Mouse (Mus musculus): Measurements from ENCODE around the gene Mrc2. TPM values are rescaled to one million over a fixed set of nuclear protein-coding genes. Genes with fewer than 3 reads are reported as not detected.
A peak's percentile ranks its signal among the peaks of the same experiment; 100 is the strongest.

Mrc2 gene
- polyA plus RNA-seq, 1 experiment from 2014 or later, result 5.3 TPM

- peaks cover 78% of the 10 kb centered on the region for H3K36me3 ChIP-seq
- WGBS, result 85% methylated on average over 12 of the region's 12 CpGs
- H3K9me3 ChIP-seq, result no peaks in the 10 kb centered on the region
- no peak overlapping the region for H3K27ac ChIP-seq
- H3K4me3 ChIP-seq (replicated peaks), result no peak overlapping the region
- no peak overlapping the region for H3K9ac ChIP-seq (replicated peaks)
- no peak for ATAC-seq
- H3K4me1 ChIP-seq (replicated peaks), result no peaks in the 10 kb centered on the region
- no peaks in the 10 kb centered on the region for H3K27me3 ChIP-seq
- no peak overlapping the region for H3K4me2 ChIP-seq (replicated peaks)
These were observed 10.5 kb upstream of the Mrc2 start for GRCm38 (mm10) chr11:105281763-105282459.

- ATAC-seq, result no peak
- no peaks in the 10 kb centered on the region for H3K27me3 ChIP-seq
- 75% methylated on average over 2 of the region's 2 CpGs for WGBS
- H3K4me2 ChIP-seq (replicated peaks), result no peak overlapping the region
- no peaks in the 10 kb centered on the region for H3K9me3 ChIP-seq
- H3K27ac ChIP-seq, result no peak overlapping the region
- peaks cover 78% of the 10 kb centered on the region for H3K36me3 ChIP-seq
- H3K4me3 ChIP-seq (replicated peaks), result no peak overlapping the region
- H3K4me1 ChIP-seq (replicated peaks), result no peaks in the 10 kb centered on the region
- no peak overlapping the region for H3K9ac ChIP-seq (replicated peaks)
These were observed 10.0 kb upstream of the Mrc2 start for GRCm38 (mm10) chr11:105282460-105282859.

DNA sequence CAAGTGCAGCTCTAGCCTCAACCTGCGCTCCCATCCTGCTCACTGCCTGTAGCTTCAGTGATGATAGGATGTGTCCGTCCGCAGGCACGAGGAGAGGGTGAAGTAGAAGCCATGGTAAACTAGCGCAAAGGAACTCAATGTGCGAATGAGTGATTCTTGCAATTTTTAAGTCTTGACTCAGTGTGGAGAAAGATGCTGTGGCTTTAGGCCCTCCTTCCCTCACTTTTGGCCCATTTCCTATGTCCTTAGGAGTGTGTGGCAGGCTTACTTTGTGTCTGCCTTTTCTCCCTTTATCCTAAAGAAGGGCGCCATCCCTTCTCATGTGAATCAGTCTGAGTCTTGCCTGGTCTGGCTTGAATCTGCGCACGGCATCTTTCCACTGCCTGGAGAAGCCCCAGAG is 9.4 kb upstream of the Mrc2 start:
- no peak overlapping the region for H3K27ac ChIP-seq
- H3K9me3 ChIP-seq, result no peaks in the 10 kb centered on the region
- ATAC-seq, result no peak
- no peaks in the 10 kb centered on the region for H3K27me3 ChIP-seq
- H3K4me3 ChIP-seq (replicated peaks), result no peak overlapping the region
- H3K9ac ChIP-seq (replicated peaks), result no peak overlapping the region
- no peaks in the 10 kb centered on the region for H3K4me1 ChIP-seq (replicated peaks)
- H3K4me2 ChIP-seq (replicated peaks), result no peak overlapping the region
- 91% methylated on average over 9 of the region's 9 CpGs for WGBS
- H3K36me3 ChIP-seq, result peaks cover 79% of the 10 kb centered on the region

DNA sequence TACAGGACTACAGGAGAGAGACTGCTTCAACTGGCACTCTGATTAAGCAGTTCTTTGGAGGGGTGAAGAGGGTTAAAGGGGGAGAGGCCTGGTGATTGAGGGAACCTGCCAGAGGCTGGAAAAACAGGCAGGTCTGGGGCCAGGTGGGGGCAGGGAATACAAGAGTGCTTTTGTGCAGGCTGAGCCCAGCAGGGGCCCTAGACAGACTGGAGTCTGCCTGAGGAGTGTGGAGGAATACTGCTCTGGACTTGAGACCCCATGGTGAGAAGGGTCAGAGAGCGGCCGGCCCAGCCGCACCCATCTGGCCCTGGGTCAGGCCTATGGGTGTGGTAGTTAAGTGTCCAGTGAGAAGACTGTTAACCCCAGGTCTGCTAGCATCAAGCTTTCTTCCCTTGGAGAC is 6.7 kb upstream of the Mrc2 start:
- Histone ChIP-seq H3K4me3 (replicated peaks) (no peak overlapping the region), H3K4me1 (replicated peaks) (no peaks in the 10 kb centered on the region), H3K27me3 (no peaks in the 10 kb centered on the region), H3K9me3 (no peaks in the 10 kb centered on the region), H3K36me3 (peaks cover 65% of the 10 kb centered on the region), H3K4me2 (replicated peaks) (no peak overlapping the region), H3K27ac (no peak overlapping the region), H3K9ac (replicated peaks) (no peak overlapping the region)
- WGBS, result 57% methylated on average over 3 of the region's 3 CpGs
- no peak for ATAC-seq

DNA sequence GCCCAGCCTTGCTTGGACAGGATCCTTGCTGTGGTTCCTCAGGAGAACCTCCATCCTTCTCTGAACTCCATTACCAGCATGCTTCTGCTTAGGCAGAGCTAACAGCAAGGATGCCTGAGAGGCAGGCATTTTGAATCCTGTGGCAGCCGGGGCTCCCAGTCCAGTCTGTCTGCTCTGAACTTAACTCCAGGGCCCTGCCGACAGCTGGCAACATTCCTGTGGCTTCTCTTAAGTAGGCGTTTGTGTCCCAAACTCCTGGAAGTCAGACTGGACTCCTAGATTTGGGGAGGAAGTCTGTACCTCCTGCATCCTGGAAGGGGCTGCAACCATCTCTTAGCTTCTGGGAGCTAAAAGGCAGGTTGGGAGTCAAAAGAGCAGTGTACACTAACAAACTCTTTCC is 3.0 kb upstream of the Mrc2 start:
- no peak for ATAC-seq

GRCm38 (mm10) chr11:105291681-105292123 is 741 bp upstream of the Mrc2 start:
- H3K27ac ChIP-seq, result peak overlapping the region; percentile 60; the same call in 1 of the 2 replicates

More for the DNA sequence above, 3.0 kb upstream of the Mrc2 start:
- no peaks in the 10 kb centered on the region for H3K9me3 ChIP-seq
- H3K27me3 ChIP-seq, result peaks cover 7% of the 10 kb centered on the region; the same call in 1 of the 2 replicates
- no peak overlapping the region for H3K9ac ChIP-seq (replicated peaks)
- H3K27ac ChIP-seq, result no peak overlapping the region
- peaks cover 33% of the 10 kb centered on the region for H3K36me3 ChIP-seq
- H3K4me2 ChIP-seq (replicated peaks), result no peak overlapping the region
- H3K4me1 ChIP-seq (replicated peaks), result peaks cover 35% of the 10 kb centered on the region
- no peak overlapping the region for H3K4me3 ChIP-seq (replicated peaks)
- 63% methylated on average over 3 of the region's 3 CpGs for WGBS

GRCm38 (mm10) chr11:105293101-105293581 is 698 bp downstream of the Mrc2 start:
- peaks cover 10% of the 10 kb centered on the region for H3K36me3 ChIP-seq
- peaks cover 7% of the 10 kb centered on the region; the same call in 1 of the 2 replicates for H3K27me3 ChIP-seq
- peak overlapping the region; percentile 57 for H3K4me3 ChIP-seq (replicated peaks)
- 0% methylated on average over 25 of the region's 26 CpGs for WGBS
- H3K27ac ChIP-seq, result no peak overlapping the region
- H3K9me3 ChIP-seq, result no peaks in the 10 kb centered on the region
- peak; percentile 53 for ATAC-seq
- H3K9ac ChIP-seq (replicated peaks), result peak overlapping the region; percentile 76
- H3K4me2 ChIP-seq (replicated peaks), result peak overlapping the region; percentile 99
- H3K4me1 ChIP-seq (replicated peaks), result peaks cover 35% of the 10 kb centered on the region

More at GRCm38 (mm10) chr11:105291681-105292123, 741 bp upstream of the Mrc2 start:
- peaks cover 14% of the 10 kb centered on the region for H3K36me3 ChIP-seq
- H3K4me1 ChIP-seq (replicated peaks), result peaks cover 35% of the 10 kb centered on the region
- H3K9me3 ChIP-seq, result no peaks in the 10 kb centered on the region
- ATAC-seq, result no peak
- peak overlapping the region; percentile 99 for H3K4me2 ChIP-seq (replicated peaks)
- WGBS, result 3% methylated on average over 10 of the region's 10 CpGs
- H3K9ac ChIP-seq (replicated peaks), result peak overlapping the region; percentile 76
- H3K27me3 ChIP-seq, result peaks cover 7% of the 10 kb centered on the region; the same call in 1 of the 2 replicates
- H3K4me3 ChIP-seq (replicated peaks), result peak overlapping the region; percentile 57

DNA sequence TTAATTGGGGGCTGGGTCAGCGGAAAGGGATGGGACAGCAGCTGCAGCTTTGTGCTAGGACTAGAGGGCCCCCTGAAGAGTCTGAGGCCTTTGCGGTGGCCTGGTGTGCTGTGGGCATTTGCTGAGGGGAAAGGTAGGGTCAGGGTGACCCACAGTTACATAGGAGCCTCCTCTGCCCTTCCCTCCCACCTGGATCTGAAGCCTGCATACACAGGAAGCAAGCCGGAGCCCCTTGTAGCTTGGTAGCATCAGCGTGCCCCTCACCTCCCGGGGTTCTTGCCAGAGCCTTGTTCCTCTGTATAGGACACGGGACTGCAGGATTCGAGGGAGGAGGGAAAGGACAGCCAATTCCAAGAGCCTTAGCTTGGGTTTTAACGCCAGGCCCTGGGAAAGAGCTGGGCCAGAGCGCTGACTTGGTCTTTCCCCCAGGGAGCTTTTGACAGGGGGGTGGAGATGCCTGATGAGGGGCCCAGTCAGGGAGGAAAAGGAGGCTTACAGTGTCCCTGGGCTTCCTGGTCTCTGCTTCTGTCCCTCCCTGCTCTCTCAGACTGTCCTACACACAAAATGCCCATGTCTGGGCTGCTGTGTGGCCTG is 1.6 kb downstream of the Mrc2 start:
- Histone ChIP-seq H3K9me3 (no peaks in the 10 kb centered on the region), H3K36me3 (peaks cover 7% of the 10 kb centered on the region), H3K4me1 (replicated peaks) (peaks cover 35% of the 10 kb centered on the region), H3K27me3 (peaks cover 7% of the 10 kb centered on the region; the same call in 1 of the 2 replicates), H3K4me3 (replicated peaks) (peak overlapping the region; percentile 57), H3K9ac (replicated peaks) (peak overlapping the region; percentile 51), H3K27ac (no peak overlapping the region; the same call in 1 of the 2 replicates), H3K4me2 (replicated peaks) (peak overlapping the region; percentile 99)
- ATAC-seq, result peak; percentile 21
- 2% methylated on average over 9 of the region's 9 CpGs for WGBS

- Histone ChIP-seq H3K4me1 (replicated peaks) (peaks cover 33% of the 10 kb centered on the region), H3K27ac (no peak overlapping the region), H3K4me2 (replicated peaks) (no peak overlapping the region), H3K4me3 (replicated peaks) (no peak overlapping the region), H3K9me3 (no peaks in the 10 kb centered on the region), H3K9ac (replicated peaks) (no peak overlapping the region), H3K27me3 (peaks cover 7% of the 10 kb centered on the region; the same call in 1 of the 2 replicates), H3K36me3 (peaks cover 7% of the 10 kb centered on the region; the same call in 1 of the 2 replicates)
- WGBS, result 95% methylated on average over 10 of the region's 10 CpGs
- no peak for ATAC-seq
These were observed 3.6 kb downstream of the Mrc2 start for GRCm38 (mm10) chr11:105296084-105296483.

DNA sequence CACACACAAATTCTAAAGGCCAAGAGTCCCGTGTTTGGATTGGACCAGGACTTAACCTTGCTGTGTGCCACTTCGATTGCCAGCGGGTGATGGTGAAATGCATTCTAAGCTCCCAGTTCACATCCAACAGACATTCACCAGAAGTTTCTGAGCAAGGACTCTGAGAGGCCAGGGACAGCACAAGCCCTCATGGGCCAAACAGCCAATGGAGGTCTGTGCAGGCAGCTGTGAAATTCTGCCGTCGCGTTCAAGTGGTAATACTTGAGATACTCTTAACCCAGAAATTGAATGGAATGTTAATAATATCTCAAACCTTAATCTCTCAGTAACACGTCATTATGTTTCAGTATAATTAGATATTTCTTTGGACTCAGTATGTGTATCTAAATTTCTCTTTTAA is 17.8 kb downstream of the Mrc2 start:
- Histone ChIP-seq H3K27ac (no peak overlapping the region), H3K9ac (replicated peaks) (no peak overlapping the region), H3K4me1 (replicated peaks) (peaks cover 38% of the 10 kb centered on the region), H3K4me2 (replicated peaks) (no peak overlapping the region), H3K4me3 (replicated peaks) (no peak overlapping the region), H3K9me3 (no peaks in the 10 kb centered on the region), H3K36me3 (peaks cover 2% of the 10 kb centered on the region; the same call in 1 of the 2 replicates), H3K27me3 (no peaks in the 10 kb centered on the region)
- no peak for ATAC-seq
- WGBS, result 90% methylated on average over 7 of the region's 7 CpGs

GRCm38 (mm10) chr11:105311291-105311975 is 19.0 kb downstream of the Mrc2 start:
- WGBS, result 84% methylated on average over 24 of the region's 24 CpGs
- Histone ChIP-seq H3K27me3 (no peaks in the 10 kb centered on the region), H3K36me3 (no peaks in the 10 kb centered on the region), H3K4me3 (replicated peaks) (no peak overlapping the region), H3K9me3 (no peaks in the 10 kb centered on the region), H3K27ac (no peak overlapping the region), H3K9ac (replicated peaks) (no peak overlapping the region), H3K4me1 (replicated peaks) (peaks cover 38% of the 10 kb centered on the region), H3K4me2 (replicated peaks) (no peak overlapping the region)
- ATAC-seq, result 0 out of 2 replicates have a peak, but pooled peaks have one; percentile 13

Data from midbrain, embryonic 13.5 days (tissue).